Comparison of ENCODE assay signal across 14 mouse cellular contexts in the genomic region with DNA sequence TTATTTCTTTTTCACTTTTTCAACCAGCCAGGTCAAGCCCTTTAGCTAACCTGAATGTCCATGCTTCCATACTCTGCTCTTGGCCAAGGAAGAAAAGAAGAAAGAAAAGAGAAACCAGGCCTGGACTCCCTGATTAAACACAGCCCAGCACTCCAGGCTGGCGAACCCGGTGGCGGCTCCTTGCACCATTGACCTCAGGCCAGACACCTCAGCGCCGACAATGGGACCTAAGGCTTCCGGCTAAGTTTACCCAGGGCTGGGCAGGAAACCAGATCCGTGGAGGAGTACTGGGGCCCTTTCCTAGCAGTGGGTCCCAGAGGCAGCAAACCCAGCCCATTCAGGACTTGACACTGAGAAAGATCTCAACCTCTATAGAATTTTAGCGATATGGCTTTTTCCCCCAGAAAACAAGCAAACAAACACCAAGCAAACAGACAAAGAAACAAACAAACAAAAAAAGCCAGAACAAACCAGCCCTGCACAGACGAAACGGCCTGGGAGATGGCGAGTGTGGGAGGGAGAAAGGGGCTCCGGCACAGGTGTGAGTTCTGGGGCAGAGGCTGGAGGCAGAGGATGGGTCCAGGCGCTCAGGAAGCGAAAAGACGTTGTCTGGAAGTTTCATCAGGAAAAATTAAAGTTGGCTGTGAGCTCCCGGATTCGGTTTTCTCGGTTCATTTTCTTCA. TPM values are rescaled to one million over a fixed set of nuclear protein-coding genes. Genes with fewer than 3 reads are reported as not detected.
DNase-seq lines count a peak whose midpoint lies in the region; ATAC-seq and TF ChIP-seq lines count a peak whose summit lies in the region.
"Had no signal": no experiment of that assay in that cellular context is flagged by ENCODE, and none has a peak within 500 bp of the region (broad histone marks: within the 10 kb centered on the region; RNA-seq: fewer than 3 reads in every experiment).

No protein-coding gene starts in this region.

- no peaks in the 10 kb centered on the region for H3K36me3 ChIP-seq in lung, embryonic 14.5 days (ENCODE audit: insufficient read depth)
- peaks cover 60% of the 10 kb centered on the region for H3K36me3 ChIP-seq in limb, embryonic 14.5 days (ENCODE audit: control insufficient read depth, insufficient read depth, low read length)
- no peaks in the 10 kb centered on the region for H3K36me3 ChIP-seq in thymus, adult 2 months (ENCODE audit: control insufficient read depth, insufficient read depth, low read length)
- H3K36me3 ChIP-seq: hindbrain, embryonic 12.5 days had no signal

- H3K27ac ChIP-seq in lung, embryonic 14.5 days (ENCODE audit: low read depth): no peak overlapping the region
- no peak overlapping the region for H3K27ac ChIP-seq in bone marrow, adult 2 months (ENCODE audit: control insufficient read depth, insufficient read depth, low read depth, low read length, poor library complexity)
- peak overlapping the region; percentile 99 for H3K27ac ChIP-seq in limb, embryonic 14.5 days (replicated peaks; ENCODE audit: low read depth, low read length)
- no peak overlapping the region for H3K27ac ChIP-seq in thymus, adult 2 months (ENCODE audit: control insufficient read depth, insufficient read depth, low read length)
- H3K27ac ChIP-seq: hindbrain, embryonic 12.5 days had no signal

- WGBS in lung, embryonic 14.5 days: 2% methylated on average over 18 of the region's 18 CpGs
- WGBS in bone marrow, adult 2 months: 1% methylated on average over 18 of the region's 18 CpGs
- under 1% methylated on average over 18 of the region's 18 CpGs for WGBS in limb, embryonic 14.5 days
- 11% methylated on average over 18 of the region's 18 CpGs for WGBS in thymus, adult 2 months

- ATAC-seq in lung, embryonic 14.5 days (ENCODE audit: insufficient read depth): no peak
- no peak for ATAC-seq in limb, embryonic 14.5 days (ENCODE audit: low FRiP score, low read depth)

- no peak overlapping the region for H3K9ac ChIP-seq in lung, embryonic 14.5 days
- H3K9ac ChIP-seq in limb, embryonic 14.5 days (ENCODE audit: low read depth, low read length, severe bottlenecking): peak overlapping the region; percentile 100
- H3K9ac ChIP-seq: hindbrain, embryonic 12.5 days had no signal

- TF ChIP-seq CTCF in lung, embryonic 14.5 days (IDR thresholded peaks at IDR 0.05; ENCODE audit: low read depth): no peak
- no peak for TF ChIP-seq CTCF in bone marrow, adult 2 months (IDR thresholded peaks at IDR 0.05; ENCODE audit: control insufficient read depth, insufficient read depth, low read length)
- no peak for TF ChIP-seq CTCF in thymus, adult 2 months (IDR thresholded peaks at IDR 0.05; ENCODE audit: borderline replicate concordance, control insufficient read depth, extremely low read depth, insufficient read depth, low read length, poor library complexity)

- peak overlapping the region; percentile 12; the same call in 1 of the 2 replicates for H3K4me3 ChIP-seq in lung, embryonic 14.5 days (ENCODE audit: low read depth, low read length)
- peak overlapping the region; percentile 6 for H3K4me3 ChIP-seq in bone marrow, adult 2 months (replicated peaks; ENCODE audit: control insufficient read depth, low read depth, low read length)
- peak overlapping the region; percentile 90 for H3K4me3 ChIP-seq in limb, embryonic 14.5 days (replicated peaks; ENCODE audit: low read length)
- no peak overlapping the region for H3K4me3 ChIP-seq in thymus, adult 2 months (ENCODE audit: control insufficient read depth, insufficient read depth, low read length)
- H3K4me3 ChIP-seq: hindbrain, embryonic 12.5 days had no signal

- no peak overlapping the region for H3K4me2 ChIP-seq in lung, embryonic 14.5 days
- H3K4me2 ChIP-seq in limb, embryonic 14.5 days (replicated peaks; ENCODE audit: low read depth, low read length, severe bottlenecking): peak overlapping the region; percentile 96
- H3K4me2 ChIP-seq: hindbrain, embryonic 12.5 days had no signal

- H3K27me3 ChIP-seq in lung, embryonic 14.5 days (ENCODE audit: insufficient read depth, low read length): peaks cover 99% of the 10 kb centered on the region
- no peaks in the 10 kb centered on the region for H3K27me3 ChIP-seq in limb, embryonic 14.5 days (ENCODE audit: control insufficient read depth, insufficient read depth, low read length)
- H3K27me3 ChIP-seq in thymus, adult 2 months (ENCODE audit: control insufficient read depth, insufficient read depth, low read length): peaks cover 46% of the 10 kb centered on the region

- no peaks in the 10 kb centered on the region for H3K9me3 ChIP-seq in lung, embryonic 14.5 days (ENCODE audit: low read depth, low read length)
- H3K9me3 ChIP-seq in limb, embryonic 14.5 days (ENCODE audit: control insufficient read depth, low read length): no peaks in the 10 kb centered on the region
- H3K9me3 ChIP-seq: hindbrain, embryonic 12.5 days had no signal

- no peaks in the 10 kb centered on the region for H3K4me1 ChIP-seq in lung, embryonic 14.5 days (ENCODE audit: insufficient read depth)
- H3K4me1 ChIP-seq in bone marrow, adult 2 months (ENCODE audit: control insufficient read depth, insufficient read depth, low read length): no peaks in the 10 kb centered on the region
- peaks cover 28% of the 10 kb centered on the region for H3K4me1 ChIP-seq in limb, embryonic 14.5 days (ENCODE audit: control insufficient read depth, insufficient read depth, low read length)
- H3K4me1 ChIP-seq in thymus, adult 2 months (replicated peaks; ENCODE audit: control insufficient read depth, insufficient read depth, low read length): peaks cover 5% of the 10 kb centered on the region; the same call in 1 of the 2 replicates
- H3K4me1 ChIP-seq: hindbrain, embryonic 12.5 days had no signal

- no peak for TF ChIP-seq POLR2A in bone marrow, adult 2 months (IDR thresholded peaks at IDR 0.05; ENCODE audit: borderline replicate concordance, control insufficient read depth, low read depth, low read length)
- no peak for TF ChIP-seq POLR2A in limb, embryonic 14.5 days (IDR thresholded peaks at IDR 0.05; ENCODE audit: borderline replicate concordance, extremely low read depth, insufficient read depth, insufficient read length)
- TF ChIP-seq POLR2A in thymus, adult 2 months (IDR thresholded peaks at IDR 0.05; ENCODE audit: control insufficient read depth, extremely low read depth, insufficient read depth, low read length, poor library complexity): no peak

- DNase-seq in lung, embryonic 14.5 days: no peak
- DNase-seq in lung, adult 18-20 months: no peak
- DNase-seq in kidney, adult 18-20 months: peak; percentile 74
- DNase-seq in limb, embryonic 14.5 days (ENCODE audit: low spot score): peak; percentile 29
- no peak for DNase-seq in adipocyte (ENCODE audit: low spot score)
- DNase-seq in thymus, adult 2 months: no peak
- DNase-seq: adrenal gland, postnatal 10 days; cerebellum, adult 18-20 months had no signal

RNA-seq across cellular contexts. Expression of gene Hoxa9, which starts 1.1 kb away (rescaled TPM):
- 0.19 TPM in 1 of 2 replicates, not detected in the other for polyA plus RNA-seq in lung, embryonic 14.5 days (2014; fragmentation: Nextera tagmentation; extraction: Ambion mirVana)
- polyA plus RNA-seq in bone marrow, adult 2 months (2011; ENCODE audit: insufficient read depth, insufficient read length, low replicate concordance, missing spikeins): 2.2 and 3.8 TPM in 2 replicates
- 107 and 134 TPM in 2 replicates for polyA plus RNA-seq in limb, embryonic 14.5 days (2012; rRNA removed)
- 39.0 and 45.2 TPM in 2 replicates for polyA plus RNA-seq in limb, embryonic 14.5 days (2014; fragmentation: Nextera tagmentation; extraction: Ambion mirVana)
- 0.26 and 0.56 TPM in 2 replicates for polyA plus RNA-seq in thymus, adult 2 months (2012; rRNA removed)
- polyA plus RNA-seq: midbrain, postnatal 0 days had no signal

RNA-seq across cellular contexts. Expression of gene Hoxa10, which starts 8.6 kb away (rescaled TPM):
- not detected in 2 replicates for polyA plus RNA-seq in lung, embryonic 14.5 days (2014; fragmentation: Nextera tagmentation; extraction: Ambion mirVana)
- polyA plus RNA-seq in bone marrow, adult 2 months (2011; ENCODE audit: insufficient read depth, insufficient read length, low replicate concordance, missing spikeins): 0.93 and 1.6 TPM in 2 replicates
- 111 and 136 TPM in 2 replicates for polyA plus RNA-seq in limb, embryonic 14.5 days (2012; rRNA removed)
- 117 and 149 TPM in 2 replicates for polyA plus RNA-seq in limb, embryonic 14.5 days (2014; fragmentation: Nextera tagmentation; extraction: Ambion mirVana)
- polyA plus RNA-seq in thymus, adult 2 months (2012; rRNA removed): not detected in 2 replicates
- polyA plus RNA-seq: embryonic facial prominence, embryonic 11.5 days; hindbrain, embryonic 12.5 days; lung, embryonic 16.5 days; midbrain, postnatal 0 days had no signal

RNA-seq across cellular contexts. Expression of gene Hoxa7, which starts 10.4 kb away (rescaled TPM):
- 5.8 and 7.4 TPM in 2 replicates for polyA plus RNA-seq in lung, embryonic 14.5 days (2014; fragmentation: Nextera tagmentation; extraction: Ambion mirVana)
- 1.4 and 2.8 TPM in 2 replicates for polyA plus RNA-seq in bone marrow, adult 2 months (2011; ENCODE audit: insufficient read depth, insufficient read length, low replicate concordance, missing spikeins)
- polyA plus RNA-seq in limb, embryonic 14.5 days (2012; rRNA removed): 15.8 and 17.0 TPM in 2 replicates
- 8.9 and 10.1 TPM in 2 replicates for polyA plus RNA-seq in limb, embryonic 14.5 days (2014; fragmentation: Nextera tagmentation; extraction: Ambion mirVana)
- 2.5 and 3.4 TPM in 2 replicates for polyA plus RNA-seq in thymus, adult 2 months (2012; rRNA removed)
- polyA plus RNA-seq: midbrain, postnatal 0 days had no signal

RNA-seq across cellular contexts. Expression of gene Hoxa11, which starts 13.6 kb away (rescaled TPM):
- polyA plus RNA-seq in lung, embryonic 14.5 days (2014; fragmentation: Nextera tagmentation; extraction: Ambion mirVana): not detected in 2 replicates
- polyA plus RNA-seq in bone marrow, adult 2 months (2011; ENCODE audit: insufficient read depth, insufficient read length, low replicate concordance, missing spikeins): 1.3 TPM in 1 of 2 replicates, not detected in the other
- polyA plus RNA-seq in limb, embryonic 14.5 days (2012; rRNA removed): 32.6 and 41.2 TPM in 2 replicates
- polyA plus RNA-seq in limb, embryonic 14.5 days (2014; fragmentation: Nextera tagmentation; extraction: Ambion mirVana): 31.1 and 39.0 TPM in 2 replicates
- not detected in 2 replicates for polyA plus RNA-seq in thymus, adult 2 months (2012; rRNA removed)
- polyA plus RNA-seq: embryonic facial prominence, embryonic 11.5 days; hindbrain, embryonic 12.5 days; lung, embryonic 16.5 days; midbrain, postnatal 0 days; stomach, embryonic 16.5 days had no signal

RNA-seq across cellular contexts. Expression of gene Gm28308, which starts 18.9 kb away (rescaled TPM):
- polyA plus RNA-seq in lung, embryonic 14.5 days (2014; fragmentation: Nextera tagmentation; extraction: Ambion mirVana): not detected in 2 replicates
- not detected in 2 replicates for polyA plus RNA-seq in bone marrow, adult 2 months (2011; ENCODE audit: insufficient read depth, insufficient read length, low replicate concordance, missing spikeins)
- 3.2 and 4.6 TPM in 2 replicates for polyA plus RNA-seq in limb, embryonic 14.5 days (2012; rRNA removed)
- 1.1 TPM in 1 of 2 replicates, not detected in the other for polyA plus RNA-seq in limb, embryonic 14.5 days (2014; fragmentation: Nextera tagmentation; extraction: Ambion mirVana)
- 0.24 and 0.26 TPM in 2 replicates for polyA plus RNA-seq in thymus, adult 2 months (2012; rRNA removed)
- polyA plus RNA-seq: hindbrain, embryonic 12.5 days; lung, embryonic 16.5 days; midbrain, postnatal 0 days; stomach, embryonic 16.5 days had no signal

Comparison
In these comparisons a context has a peak if more than half of its experiments do, and no peak if none do; other contexts are left out.
1. DNase-seq: peak in kidney, adult 18-20 months (single experiment) and limb, embryonic 14.5 days (single experiment); none in lung, embryonic 14.5 days (single experiment), lung, adult 18-20 months (0 of 2), adipocyte (single experiment) and thymus, adult 2 months (single experiment).
2. RNA of gene Hoxa10, which starts 8.6 kb away (polyA plus RNA-seq): 111 to 149 TPM in limb, embryonic 14.5 days; 0.93 to 1.6 TPM in bone marrow, adult 2 months, not detected in lung, embryonic 14.5 days and not detected in thymus, adult 2 months; every median in the first group is over 10 times any median in the second.